Comparison of ENCODE assay signal across 8 mouse cellular contexts in genomic region chr1:156615381-156616133, GRCm38 (mm10). TPM values are rescaled to one million over a fixed set of nuclear protein-coding genes. Genes with fewer than 3 reads are reported as not detected.
DNase-seq lines count a peak whose midpoint lies in the region; ATAC-seq and TF ChIP-seq lines count a peak whose summit lies in the region.

No protein-coding gene starts in this region.

- no peaks in the 10 kb centered on the region for H3K27me3 ChIP-seq in ES-Bruce4 (ENCODE audit: control insufficient read depth, insufficient read depth, low read length, poor library complexity, severe bottlenecking)
- no peaks in the 10 kb centered on the region for H3K27me3 ChIP-seq in forebrain, postnatal 0 days (ENCODE audit: insufficient read depth, low read length)
- no peaks in the 10 kb centered on the region for H3K27me3 ChIP-seq in hindbrain, embryonic 13.5 days

- WGBS in forebrain, postnatal 0 days = 29% methylated on average over 13 of the region's 13 CpGs
- 21% methylated on average over 13 of the region's 13 CpGs for WGBS in hindbrain, embryonic 13.5 days

- peak; percentile 73 for DNase-seq in adrenal gland, postnatal 25 days
- no peak for DNase-seq in forebrain, postnatal 0 days
- peak; percentile 78 for DNase-seq in liver
- peak; percentile 90 for DNase-seq in naive thymus-derived CD4-positive, alpha-beta T cell, adult 2 months (ENCODE audit: low read depth)
- peak; percentile 51 to 60 for DNase-seq in thymus, postnatal 10 days (ENCODE audit: low spot score in 2 of 2)
- DNase-seq in right cerebral cortex, postnatal 14 days = no peak

- peaks cover 2% of the 10 kb centered on the region for H3K4me1 ChIP-seq in ES-Bruce4 (ENCODE audit: control insufficient read depth, insufficient read depth, low read length)
- H3K4me1 ChIP-seq in forebrain, postnatal 0 days (ENCODE audit: insufficient read depth) = peaks cover 6% of the 10 kb centered on the region; the same call in 1 of the 2 replicates
- H3K4me1 ChIP-seq in hindbrain, embryonic 13.5 days (replicated peaks) = peaks cover 37% of the 10 kb centered on the region

- peak; percentile 27; the same call in 1 of the 2 replicates for ATAC-seq in forebrain, postnatal 0 days
- peak; percentile 47 for ATAC-seq in hindbrain, embryonic 13.5 days (ENCODE audit: low FRiP score)

- TF ChIP-seq CTCF in ES-Bruce4 (IDR thresholded peaks at IDR 0.05; ENCODE audit: low read depth, low read length) = no peak
- TF ChIP-seq CTCF in forebrain, postnatal 0 days (IDR thresholded peaks at IDR 0.05; ENCODE audit: low read depth) = no peak

- H3K36me3 ChIP-seq in ES-Bruce4 (ENCODE audit: control insufficient read depth, insufficient read depth, low read length, poor library complexity, severe bottlenecking) = no peaks in the 10 kb centered on the region
- no peaks in the 10 kb centered on the region for H3K36me3 ChIP-seq in forebrain, postnatal 0 days (ENCODE audit: insufficient read depth)
- no peaks in the 10 kb centered on the region for H3K36me3 ChIP-seq in hindbrain, embryonic 13.5 days

- peak overlapping the region; percentile 85 for H3K27ac ChIP-seq in ES-Bruce4 (ENCODE audit: insufficient read depth, low read length)
- no peak overlapping the region for H3K27ac ChIP-seq in forebrain, postnatal 0 days (ENCODE audit: low read depth, low read length)
- 0 out of 2 replicates have a peak overlapping the region, but pooled peaks have one; percentile 26 for H3K27ac ChIP-seq in hindbrain, embryonic 13.5 days

- H3K9me3 ChIP-seq in ES-Bruce4 (replicated peaks; ENCODE audit: control insufficient read depth, insufficient read depth, low read length, poor library complexity, severe bottlenecking) = no peaks in the 10 kb centered on the region; the same call in 1 of the 2 replicates
- no peaks in the 10 kb centered on the region for H3K9me3 ChIP-seq in forebrain, postnatal 0 days (ENCODE audit: low read length)
- no peaks in the 10 kb centered on the region for H3K9me3 ChIP-seq in hindbrain, embryonic 13.5 days

- peak overlapping the region; percentile 75 for H3K4me3 ChIP-seq in ES-Bruce4 (ENCODE audit: low read depth, low read length)
- H3K4me3 ChIP-seq in forebrain, postnatal 0 days (ENCODE audit: low read depth, low read length) = no peak overlapping the region
- H3K4me3 ChIP-seq in hindbrain, embryonic 13.5 days = no peak overlapping the region

- peak overlapping the region; percentile 35 for H3K9ac ChIP-seq in ES-Bruce4 (ENCODE audit: low read depth, poor library complexity, severe bottlenecking)
- H3K9ac ChIP-seq in forebrain, postnatal 0 days = no peak overlapping the region
- no peak overlapping the region for H3K9ac ChIP-seq in hindbrain, embryonic 13.5 days

- no peak for TF ChIP-seq POLR2A in ES-Bruce4 (IDR thresholded peaks at IDR 0.05; ENCODE audit: insufficient read depth, low read length)

- 0 out of 2 replicates have a peak, but pooled peaks have one; percentile 19 for TF ChIP-seq EP300 in ES-Bruce4 (IDR thresholded peaks at IDR 0.05; ENCODE audit: insufficient read depth, low read depth, low read length)

- no peak overlapping the region for H3K4me2 ChIP-seq in forebrain, postnatal 0 days (ENCODE audit: low read depth)
- H3K4me2 ChIP-seq in hindbrain, embryonic 13.5 days = peak overlapping the region; percentile 29

RNA-seq across cellular contexts. Expression of gene Abl2, which starts 57.0 kb away (rescaled TPM):
- polyA plus RNA-seq in ES-Bruce4 (2011; ENCODE audit: insufficient read depth, insufficient read length, low read depth, missing spikeins) = 49.7 and 53.0 TPM in 2 replicates
- total RNA-seq in adrenal gland, postnatal 25 days (2021) = 22.3 and 24.1 TPM in 2 replicates
- 21.4 and 29.2 TPM in 2 replicates for total RNA-seq in forebrain, postnatal 0 days (2014; rRNA removed)
- polyA plus RNA-seq in forebrain, postnatal 0 days (2015; fragmentation: Nextera tagmentation; extraction: Ambion mirVana) = 2.8 and 4.6 TPM in 2 replicates
- 5.8 and 6.7 TPM in 2 replicates for polyA plus RNA-seq in hindbrain, embryonic 13.5 days (2015; fragmentation: Nextera tagmentation; extraction: Ambion mirVana)

RNA-seq across cellular contexts. Expression of gene Tor3a, which starts 58.6 kb away (rescaled TPM):
- 26.9 and 27.9 TPM in 2 replicates for polyA plus RNA-seq in ES-Bruce4 (2011; ENCODE audit: insufficient read depth, insufficient read length, low read depth, missing spikeins)
- 13.8 and 19.3 TPM in 2 replicates for total RNA-seq in adrenal gland, postnatal 25 days (2021)
- 1.5 and 4.5 TPM in 2 replicates for total RNA-seq in forebrain, postnatal 0 days (2014; rRNA removed)
- 4.0 and 4.4 TPM in 2 replicates for polyA plus RNA-seq in forebrain, postnatal 0 days (2015; fragmentation: Nextera tagmentation; extraction: Ambion mirVana)
- 3.2 and 5.9 TPM in 2 replicates for polyA plus RNA-seq in hindbrain, embryonic 13.5 days (2015; fragmentation: Nextera tagmentation; extraction: Ambion mirVana)

Comparison
In these comparisons a context has a peak if more than half of its experiments do, and no peak if none do; other contexts are left out.
1. DNase-seq: peak in adrenal gland, postnatal 25 days (single experiment), liver (single experiment), naive thymus-derived CD4-positive, alpha-beta T cell, adult 2 months (single experiment) and thymus, postnatal 10 days (2 of 2); none in forebrain, postnatal 0 days (single experiment) and right cerebral cortex, postnatal 14 days (single experiment).